In the genomic region with DNA sequence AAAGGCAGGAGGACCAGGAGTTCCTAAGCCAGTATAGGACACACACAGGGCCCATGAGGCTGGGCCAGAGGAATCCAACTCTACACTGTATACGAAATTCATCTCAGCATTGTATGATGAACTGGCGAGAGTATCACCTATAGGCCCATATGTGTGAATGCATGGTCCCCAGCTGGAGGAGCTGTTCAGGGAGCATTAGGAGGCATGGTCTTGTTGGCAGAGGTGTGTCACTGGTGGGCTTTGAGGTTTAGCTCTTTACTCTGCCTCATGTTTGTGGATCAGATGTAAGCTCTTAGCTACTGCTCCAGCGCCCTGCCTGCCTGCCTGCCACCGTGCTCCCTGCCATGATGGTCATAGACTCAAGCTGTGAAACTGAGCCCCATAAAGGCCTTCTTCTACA, we compare ENCODE assay signal across 16 mouse cellular contexts. TPM values are rescaled to one million over a fixed set of nuclear protein-coding genes. Genes with fewer than 3 reads are reported as not detected.
DNase-seq lines count a peak whose midpoint lies in the region; TF ChIP-seq lines count a peak whose summit lies in the region.
"Had no signal": no experiment of that assay in that cellular context is flagged by ENCODE, and none has a peak within 500 bp of the region (broad histone marks: within the 10 kb centered on the region; RNA-seq: fewer than 3 reads in every experiment).

No protein-coding gene starts in this region.

- H3K4me2 ChIP-seq in myocyte (ENCODE audit: low read depth), result no peak overlapping the region

- H3K36me3 ChIP-seq in myocyte (ENCODE audit: control insufficient read depth, insufficient read depth), result peaks cover 7% of the 10 kb centered on the region
- H3K36me3 ChIP-seq: G1E had no signal

- no peak for DNase-seq in layer of hippocampus, adult 18-20 months (ENCODE audit: low spot score in 2 of 2)
- DNase-seq: adrenal gland, adult 2 months; adrenal gland, adult 8-10 months; adrenal gland, postnatal 10 days; adrenal gland, postnatal 14 days; adrenal gland, postnatal 25 days; adrenal gland, postnatal 36 days; B cell, adult 2 months; cerebellum, adult 11 months; cerebellum, adult 11-12 months; cerebellum, adult 18-20 months; cerebellum, adult 2 months had no signal

- no peak overlapping the region for H3K4me3 ChIP-seq in myocyte

- H3ac ChIP-seq in myocyte (ENCODE audit: control insufficient read depth, insufficient read length), result no peak overlapping the region

- H3K79me2 ChIP-seq in myocyte (ENCODE audit: control insufficient read depth, insufficient read depth), result no peaks in the 10 kb centered on the region

- H3K27me3 ChIP-seq in myocyte (ENCODE audit: control insufficient read depth, insufficient read depth, insufficient read length), result no peaks in the 10 kb centered on the region
- H3K27me3 ChIP-seq: Patski had no signal

- TF ChIP-seq POLR2A in myocyte (IDR thresholded peaks at IDR 0.05; ENCODE audit: insufficient read length, low read depth), result peak; percentile 33

TF ChIP-seq in myocyte, 11 proteins besides CTCF, POLR2A, EP300 and RAD21:
- TF ChIP-seq TCF12 (IDR thresholded peaks at IDR 0.05; ENCODE audit: insufficient read depth, poor library complexity, severe bottlenecking), result no peak
- no peak for TF ChIP-seq USF1 (IDR thresholded peaks at IDR 0.05; ENCODE audit: low read depth)
- no peak for TF ChIP-seq TCF3 (IDR thresholded peaks at IDR 0.05; ENCODE audit: insufficient read length, low read depth)
- no peak for TF ChIP-seq MAX (IDR thresholded peaks at IDR 0.05; ENCODE audit: low read depth)
- TF ChIP-seq POLR2AphosphoS2 (IDR thresholded peaks at IDR 0.05; ENCODE audit: insufficient read length, low read depth), result peak; percentile 97
- no peak for TF ChIP-seq MYOG (IDR thresholded peaks at IDR 0.05; ENCODE audit: control insufficient read depth in 1 of 3, insufficient read depth in 1 of 3, insufficient read length in 2 of 3, low read depth in 2 of 3)
- no peak for TF ChIP-seq CEBPB (IDR thresholded peaks at IDR 0.05; ENCODE audit: insufficient read depth, poor library complexity, severe bottlenecking)

RNA-seq across cellular contexts. Expression of a gene that starts 31.8 kb away (rescaled TPM):
- polyA plus RNA-seq in myocyte (2012; fragmentation: generic; extraction: Trizol), result 930 TPM
- 100 to 1,000 TPM; 136 to 139 TPM for total RNA-seq in layer of hippocampus, adult 18-20 months (2021)
- polyA plus RNA-seq: G1E had no signal

RNA-seq across cellular contexts. Expression of a gene that starts 39.4 kb away (rescaled TPM):
- 2.4 TPM for polyA plus RNA-seq in myocyte (2012; fragmentation: generic; extraction: Trizol)
- under 1 TPM; 0.42 to 0.53 TPM for total RNA-seq in layer of hippocampus, adult 18-20 months (2021)
- total RNA-seq: MEL had no signal

RNA-seq across cellular contexts. Expression of a gene that starts 43.5 kb away (rescaled TPM):
- polyA plus RNA-seq in myocyte (2012; fragmentation: generic; extraction: Trizol), result 40.9 TPM
- 10 to 100 TPM; 16.0 to 17.9 TPM for total RNA-seq in layer of hippocampus, adult 18-20 months (2021)

RNA-seq across cellular contexts. Expression of a gene that starts 47.3 kb away (rescaled TPM):
- 48.6 TPM for polyA plus RNA-seq in myocyte (2012; fragmentation: generic; extraction: Trizol)
- 10 to 100 TPM; 32.5 to 33.6 TPM for total RNA-seq in layer of hippocampus, adult 18-20 months (2021)
